Mouse (Mus musculus): Measurements from ENCODE around the gene Phf11d.
A peak's percentile ranks its signal among the peaks of the same experiment; 100 is the strongest.
"Not testable (repeated sequence)": the region's sequence is repeated elsewhere in the genome, so short reads cannot be mapped to it uniquely, and the experiment has no call there.

Phf11d gene

GRCm38 (mm10) chr14:59365244-59365644 lies at the start of gene Phf11d:
Phf11d (minus strand) TSS chr14:59365470.
- peak; percentile 72 for DNase-seq

- not testable (repeated sequence) for DNase-seq
These were observed 49.7 kb upstream of the Phf11d start for GRCm38 (mm10) chr14:59414979-59415378.

- DNase-seq: peak; percentile 3
These were observed 31.7 kb upstream of the Phf11d start for GRCm38 (mm10) chr14:59396999-59397398.

GRCm38 (mm10) chr14:59395281-59395680 lies 30.0 kb upstream of the Phf11d start, which contains the start of gene Phf11c:
Phf11c (minus strand) TSS chr14:59395381.
- DNase-seq: no peak

GRCm38 (mm10) chr14:59390181-59390580 lies 24.9 kb upstream of the Phf11d start:
- DNase-seq: peak; percentile 41

- no peak for DNase-seq
These were observed 24.3 kb upstream of the Phf11d start for GRCm38 (mm10) chr14:59389532-59389931.

GRCm38 (mm10) chr14:59370348-59371068 lies 5.2 kb upstream of the Phf11d start:
- DNase-seq: no peak

- DNase-seq: peak; percentile 4
These were observed 1.3 kb upstream of the Phf11d start for GRCm38 (mm10) chr14:59366386-59367105.

GRCm38 (mm10) chr14:59341189-59341588 lies 24.1 kb downstream of the Phf11d start, which contains the start of gene Phf11b:
Phf11b (minus strand) TSS chr14:59341351.
- DNase-seq: peak; percentile 13

- DNase-seq: no peak
These were observed 25.7 kb downstream of the Phf11d start for GRCm38 (mm10) chr14:59339541-59339940.

GRCm38 (mm10) chr14:59336056-59336455 lies 29.2 kb downstream of the Phf11d start:
- DNase-seq: not testable (repeated sequence)

- peak; percentile 38 for DNase-seq
These were observed 34.8 kb downstream of the Phf11d start for GRCm38 (mm10) chr14:59330499-59330898.

- not testable (repeated sequence) for DNase-seq
These were observed 45.3 kb downstream of the Phf11d start for GRCm38 (mm10) chr14:59319970-59320369.

GRCm38 (mm10) chr14:59319036-59319435 lies 46.2 kb downstream of the Phf11d start:
- DNase-seq: not testable (repeated sequence)

Data from lung, postnatal 10 days (tissue).